Mouse (Mus musculus) heart, adult 2 months (tissue): ENCODE measurements around the gene Zfp688.
A peak's percentile ranks its signal among the peaks of the same experiment; 100 is the strongest.

Experiments used
- CTCF ChIP-seq: fragments of 200-600 bp; IDR thresholded peaks from 2 replicates; pipeline ENCODE4 v1.8.1; 2022; ENCODE audit warnings: antibody characterized with exemption, mild to moderate bottlenecking, moderate library complexity
- EP300 ChIP-seq: fragments of 200-500 bp; IDR thresholded peaks from 2 replicates; pipeline ENCODE4 v1.6.1; 2011; ENCODE audit warnings: low read depth, low read length, control low read depth; ENCODE audit not compliant: insufficient read depth
- POLR2A ChIP-seq: fragments of 200-500 bp; IDR thresholded peaks from 2 replicates; pipeline ENCODE4 v1.6.1; 2011; ENCODE audit warnings: mild to moderate bottlenecking, low read depth, low read length, control low read depth; ENCODE audit not compliant: insufficient read depth

DNA sequence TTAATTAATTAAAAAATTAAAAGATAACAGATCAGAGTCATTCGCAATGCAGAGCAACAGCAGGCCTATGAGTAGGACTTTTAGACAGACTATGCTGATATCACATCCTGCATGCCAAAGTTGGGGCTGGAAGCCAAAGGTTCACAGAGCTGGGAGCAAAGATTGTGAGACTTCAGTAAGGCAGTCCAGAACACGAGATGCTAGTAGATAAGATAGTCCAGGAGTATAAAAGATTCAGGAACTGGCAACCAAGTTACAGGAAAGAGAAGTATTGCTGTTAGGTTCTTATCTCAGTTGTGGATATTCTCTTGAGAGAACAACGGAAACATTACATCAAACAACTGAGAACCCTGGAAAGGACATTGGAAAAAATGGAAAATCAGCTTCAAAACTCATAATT is 4.5 kb upstream of the Zfp688 start:
- TF ChIP-seq POLR2A (no peak), CTCF (no peak), EP300 (0 out of 2 replicates have a peak, but pooled peaks have one; percentile 36)
